Mouse (Mus musculus) limb, embryonic 15.5 days (tissue): ENCODE measurements around the gene Krt78. TPM values are rescaled to one million over a fixed set of nuclear protein-coding genes. Genes with fewer than 3 reads are reported as not detected.

Source experiments
- ATAC-seq: fragments of 200-750 bp; cut with Nextera tagmentation; 2 replicates; pipeline ENCODE4 v1.8.0; 2017; ENCODE audit warnings: low read depth, moderate TSS enrichment; ENCODE audit not compliant: insufficient number of reproducible peaks, low FRiP score, low TSS enrichment
- H3K27ac ChIP-seq: fragments of 300-500 bp; sonication (generic); 2 replicates; pipeline ENCODE4 v1.5.1; 2015; ENCODE audit warnings: moderate library complexity, mild to moderate bottlenecking, inconsistent platforms
- H3K27me3 ChIP-seq: fragments of 300-500 bp; sonication (generic); 2 replicates; pipeline ENCODE4 v1.6.1; 2015; ENCODE audit warnings: inconsistent platforms
- H3K36me3 ChIP-seq: fragments of 300-500 bp; sonication (generic); 2 replicates; pipeline ENCODE4 v1.6.1; 2015; ENCODE audit warnings: inconsistent platforms
- H3K4me1 ChIP-seq: fragments of 300-500 bp; sonication (generic); 2 replicates; pipeline ENCODE4 v1.6.1; 2015; ENCODE audit warnings: inconsistent platforms
- H3K4me2 ChIP-seq: fragments of 300-500 bp; sonication (generic); 2 replicates; pipeline ENCODE4 v1.6.1; 2015; ENCODE audit warnings: mild to moderate bottlenecking, inconsistent platforms
- H3K4me3 ChIP-seq: fragments of 300-500 bp; sonication (generic); 2 replicates; pipeline ENCODE4 v1.5.1; 2015; ENCODE audit warnings: mild to moderate bottlenecking, inconsistent platforms
- H3K9ac ChIP-seq: fragments of 300-500 bp; sonication (generic); 2 replicates; pipeline ENCODE4 v1.6.1; 2015; ENCODE audit warnings: inconsistent platforms
- H3K9me3 ChIP-seq: fragments of 300-500 bp; sonication (generic); 2 replicates; pipeline ENCODE4 v1.6.1; 2016; ENCODE audit warnings: inconsistent platforms
- WGBS: fragments of 180-500 bp; shearing (Covaris S2); methylation state at CpG from one replicate; pipeline ENCODE4 v1.1.7; 2015; 5-methylcytosine and 5-hydroxymethylcytosine counted together
- polyA plus RNA-seq: library from polyadenylated mRNA; unstranded; fragments of >200 nt; fragmentation: Nextera tagmentation; extraction: Ambion mirVana; gene quantifications from 2 replicates; pipeline ENCODE4 v1.2.1, GENCODE M21; 2015

Krt78 gene
- polyA plus RNA-seq, 1 experiment from 2014 or later = 13.3 TPM

- no peak within 1 kb of the TSS for H3K4me3 ChIP-seq
- H3K4me1 ChIP-seq = peaks cover 6% of the 10 kb centered on the region
- no peak for ATAC-seq
- 71% methylated on average over 11 of the region's 11 CpGs for WGBS
- H3K36me3 ChIP-seq = no peaks in the 10 kb centered on the region
- no peak within 1 kb of the TSS for H3K27ac ChIP-seq
- H3K27me3 ChIP-seq = peaks cover under 1% of the 10 kb centered on the region; the same call in 1 of the 2 replicates
- no peak within 1 kb of the TSS for H3K9ac ChIP-seq
- H3K4me2 ChIP-seq = no peak within 1 kb of the TSS
- H3K9me3 ChIP-seq = no peaks in the 10 kb centered on the region
Measured at GRCm38 (mm10) chr15:101924635-101925034, 29.5 kb downstream of the Krt78 start, which contains the start of gene Krt4. TSS of gene Krt4 (minus strand) at chr15:101924735.

- no peak for ATAC-seq
Measured at GRCm38 (mm10) chr15:101922296-101922695, 31.8 kb downstream of the Krt78 start.

DNA sequence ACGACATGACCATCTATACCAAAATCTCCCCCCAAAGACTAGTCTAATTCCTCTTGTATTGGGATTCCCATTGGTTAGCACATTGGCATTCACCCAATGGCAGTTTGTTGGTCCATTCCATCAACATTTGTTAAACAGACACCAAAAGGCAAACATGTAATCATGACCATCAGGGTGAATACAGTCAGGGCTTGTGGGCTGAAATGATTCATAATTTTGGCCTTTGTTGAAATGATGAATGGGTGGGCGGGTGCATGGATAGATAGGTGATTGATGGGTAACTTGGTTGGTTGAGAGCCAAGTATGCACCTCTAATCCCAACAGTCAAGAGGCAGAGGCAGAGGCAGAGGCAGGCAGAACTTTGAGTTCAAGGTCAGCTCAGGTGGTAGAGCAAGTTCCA is 38.0 kb downstream of the Krt78 start:
- Histone ChIP-seq H3K9ac (no peak overlapping the region), H3K36me3 (no peaks in the 10 kb centered on the region), H3K4me2 (no peak overlapping the region), H3K4me1 (no peaks in the 10 kb centered on the region), H3K27ac (no peak overlapping the region), H3K27me3 (peaks cover 3% of the 10 kb centered on the region; the same call in 1 of the 2 replicates), H3K9me3 (no peaks in the 10 kb centered on the region), H3K4me3 (no peak overlapping the region)
- WGBS = 72% methylated on average over 2 of the region's 2 CpGs
- ATAC-seq = no peak

More at GRCm38 (mm10) chr15:101922296-101922695, 31.8 kb downstream of the Krt78 start:
- Histone ChIP-seq H3K9me3 (no peaks in the 10 kb centered on the region), H3K4me3 (no peak overlapping the region), H3K4me2 (no peak overlapping the region), H3K36me3 (no peaks in the 10 kb centered on the region), H3K27me3 (no peaks in the 10 kb centered on the region), H3K9ac (no peak overlapping the region), H3K27ac (no peak overlapping the region), H3K4me1 (no peaks in the 10 kb centered on the region)
- 93% methylated on average over 2 of the region's 2 CpGs for WGBS

- Histone ChIP-seq H3K9me3 (no peaks in the 10 kb centered on the region), H3K4me3 (no peak overlapping the region), H3K4me2 (no peak overlapping the region), H3K4me1 (no peaks in the 10 kb centered on the region), H3K27ac (no peak overlapping the region), H3K36me3 (no peaks in the 10 kb centered on the region), H3K9ac (no peak overlapping the region), H3K27me3 (no peaks in the 10 kb centered on the region)
- WGBS = 85% methylated on average over 5 of the region's 5 CpGs
- ATAC-seq = no peak
Measured at GRCm38 (mm10) chr15:101904849-101905248, 49.2 kb downstream of the Krt78 start.

GRCm38 (mm10) chr15:101902171-101903149 is 51.6 kb downstream of the Krt78 start:
- 50% methylated on average over 12 of the region's 12 CpGs for WGBS
- ATAC-seq = no peak
- no peaks in the 10 kb centered on the region for H3K9me3 ChIP-seq
- H3K4me1 ChIP-seq = no peaks in the 10 kb centered on the region
- H3K9ac ChIP-seq = no peak overlapping the region
- no peak overlapping the region for H3K4me3 ChIP-seq
- H3K27ac ChIP-seq = no peak overlapping the region
- H3K27me3 ChIP-seq = no peaks in the 10 kb centered on the region
- H3K4me2 ChIP-seq = no peak overlapping the region
- no peaks in the 10 kb centered on the region for H3K36me3 ChIP-seq

Other genes starting within 250 kb of the Krt78 start
- gene Krt5, start 241.4 kb downstream of the Krt78 start, polyA plus RNA-seq = 841 and 914 TPM in 2 replicates
- gene Krt71, start 211.2 kb downstream of the Krt78 start, polyA plus RNA-seq = not detected in 2 replicates
- 0.27 and 0.63 TPM in 2 replicates for gene Krt72, start 167.8 kb downstream of the Krt78 start, polyA plus RNA-seq
- 0.09 TPM in 1 of 2 replicates, not detected in the other for gene Krt73, start 151.9 kb downstream of the Krt78 start, polyA plus RNA-seq
- 0.87 and 1.2 TPM in 2 replicates for gene Krt2, start 136.1 kb downstream of the Krt78 start, polyA plus RNA-seq
- gene Krt1, start 103.5 kb downstream of the Krt78 start, polyA plus RNA-seq = 1,050 and 1,170 TPM in 2 replicates
- 151 and 157 TPM in 2 replicates for gene Krt77, start 84.6 kb downstream of the Krt78 start, polyA plus RNA-seq
- gene Krt76, start 61.4 kb downstream of the Krt78 start, polyA plus RNA-seq = 0.14 TPM in 1 of 2 replicates, not detected in the other
- gene Krt4, start 29.6 kb downstream of the Krt78 start, polyA plus RNA-seq = 557 and 616 TPM in 2 replicates
- 1.2 and 1.3 TPM in 2 replicates for gene Krt79, start 14.0 kb downstream of the Krt78 start, polyA plus RNA-seq
- gene Krt8, start 50.2 kb upstream of the Krt78 start, polyA plus RNA-seq = 70.8 and 75.5 TPM in 2 replicates
- gene Krt18, start 73.9 kb upstream of the Krt78 start, polyA plus RNA-seq = 39.0 and 44.4 TPM in 2 replicates
- gene Eif4b, start 119.5 kb upstream of the Krt78 start, polyA plus RNA-seq = 103 and 111 TPM in 2 replicates
- gene Tns2, start 146.1 kb upstream of the Krt78 start, polyA plus RNA-seq = 47.5 and 48.6 TPM in 2 replicates
- 33.4 and 35.4 TPM in 2 replicates for gene Spryd3, start 181.9 kb upstream of the Krt78 start, polyA plus RNA-seq
- gene Igfbp6, start 190.1 kb upstream of the Krt78 start, polyA plus RNA-seq = 17.5 and 24.6 TPM in 2 replicates
- 0.61 and 0.81 TPM in 2 replicates for gene Soat2, start 196.2 kb upstream of the Krt78 start, polyA plus RNA-seq
- 51.9 and 59.9 TPM in 2 replicates for gene Zfp740, start 249.0 kb upstream of the Krt78 start, polyA plus RNA-seq